Mouse (Mus musculus): ENCODE results near the gene Ubxn4.

Ubxn4 gene

DNA sequence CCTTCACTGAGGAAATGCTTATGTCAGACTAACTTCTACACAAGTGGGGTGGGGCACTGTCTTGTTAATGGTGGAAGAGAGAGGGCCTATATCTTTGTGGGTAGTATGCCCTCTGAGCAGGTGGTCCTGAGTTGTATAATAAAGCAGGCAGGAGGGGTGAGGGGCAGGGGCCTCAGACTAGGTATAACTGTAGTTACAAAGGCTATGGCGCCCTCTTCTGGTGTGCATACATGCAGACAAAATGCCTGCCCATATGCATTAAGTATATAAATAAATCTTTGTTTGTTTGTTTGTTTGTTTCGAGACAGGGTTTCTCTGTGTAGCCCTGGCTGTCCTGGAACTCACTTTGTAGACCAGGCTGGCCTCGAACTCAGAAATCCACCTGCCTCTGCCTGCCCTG lies 65.3 kb downstream of the Ubxn4 start:
- WGBS: 79% methylated on average over 3 of the region's 3 CpGs

GRCm38 (mm10) chr1:128314665-128315064 lies 70.9 kb downstream of the Ubxn4 start:
- WGBS: 80% methylated on average over 4 of the region's 4 CpGs

GRCm38 (mm10) chr1:128319266-128319665 lies 75.5 kb downstream of the Ubxn4 start:
- 84% methylated on average over 6 of the region's 6 CpGs for WGBS

DNA sequence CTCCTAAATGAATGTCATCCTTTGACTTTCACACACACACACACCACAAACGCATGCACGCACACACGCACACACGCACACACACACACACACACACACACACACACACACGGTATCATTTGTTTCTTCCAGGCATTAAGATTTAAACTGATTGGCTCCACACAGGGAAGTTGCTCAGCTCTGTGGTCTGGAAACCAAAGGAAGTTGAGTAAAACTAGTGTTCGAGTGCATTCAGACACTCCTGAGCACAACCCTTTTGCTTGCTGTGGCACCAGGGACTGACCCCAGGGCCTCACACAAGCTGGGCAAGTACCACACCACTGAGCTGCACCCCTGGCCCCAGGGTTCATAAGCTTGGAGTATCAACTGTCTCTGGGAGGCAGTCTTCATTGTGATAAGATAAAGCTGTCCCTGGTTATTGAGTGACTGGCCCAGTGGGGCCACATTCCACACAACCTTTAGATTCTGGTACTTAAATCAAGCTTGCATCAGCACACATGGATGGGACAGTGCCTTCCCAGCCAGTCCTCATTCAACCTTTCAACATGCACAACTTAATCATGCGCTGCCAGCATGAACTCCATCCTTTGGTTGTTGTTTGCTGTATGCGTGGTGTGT lies 79.4 kb downstream of the Ubxn4 start:
- 88% methylated on average over 8 of the region's 8 CpGs for WGBS

- 86% methylated on average over 2 of the region's 2 CpGs for WGBS
Observed at GRCm38 (mm10) chr1:128324776-128325175, 81.0 kb downstream of the Ubxn4 start.

GRCm38 (mm10) chr1:128327165-128327564 lies 83.4 kb downstream of the Ubxn4 start:
- 91% methylated on average over 1 of the region's 1 CpGs for WGBS

- WGBS: 83% methylated on average over 3 of the region's 3 CpGs
Observed at GRCm38 (mm10) chr1:128328218-128328617, 84.5 kb downstream of the Ubxn4 start, which contains the start of gene Lct. TSS of gene Lct (minus strand) at chr1:128328318.

Data from cerebral cortex, adult 2 months (tissue).